Mouse (Mus musculus) liver, adult 2 months (tissue): ENCODE data around the gene 0610040J01Rik.

Experiments used
- CTCF ChIP-seq: fragments of 200-500 bp; IDR thresholded peaks from 2 replicates; pipeline ENCODE4 v1.5.1; 2011; ENCODE audit warnings: low read depth, low read length, control low read depth
- POLR2A ChIP-seq: fragments of 200-500 bp; IDR thresholded peaks from 2 replicates; pipeline ENCODE4 v1.6.1; 2011; ENCODE audit warnings: low read length, control low read depth; ENCODE audit not compliant: insufficient read depth; ENCODE audit errors: extremely low read depth

GRCm38 (mm10) chr5:63819519-63819918 is 7.4 kb downstream of the 0610040J01Rik start:
- TF ChIP-seq CTCF (no peak), POLR2A (no peak)
